Mouse (Mus musculus): ENCODE data around the gene Rps6kb2.

DNA sequence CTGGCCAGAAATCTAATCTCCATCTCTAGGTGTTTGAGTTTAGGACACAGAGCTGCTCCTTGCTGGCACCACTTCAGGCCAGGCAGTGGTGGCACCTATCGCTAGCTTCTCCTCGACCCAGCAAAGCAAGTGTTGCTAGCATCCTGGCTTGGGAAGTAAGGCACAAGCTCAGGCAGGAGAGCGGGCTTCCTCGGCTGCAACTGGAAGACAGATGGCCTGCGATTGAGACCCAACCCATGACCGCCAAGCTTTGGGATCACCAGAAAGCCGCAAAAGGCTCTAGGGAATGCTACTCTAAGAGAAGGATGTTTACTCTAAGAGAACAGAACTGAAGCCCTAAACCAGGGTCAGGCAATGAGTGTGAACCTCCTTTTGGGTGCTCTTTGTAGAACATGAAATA lies 33.7 kb downstream of the Rps6kb2 start:
- TF ChIP-seq POLR2A (IDR thresholded peaks at IDR 0.05; ENCODE audit: control insufficient read depth, low read depth, low read length) (no peak), CTCF (IDR thresholded peaks at IDR 0.05; ENCODE audit: control insufficient read depth, insufficient read depth, insufficient replicate concordance, low read depth, low read length) (no peak)
